Mouse (Mus musculus) cerebellum, adult 8-10 months (tissue): ENCODE data around the gene Cacna1i.

Source experiments
- DNase-seq: peaks from one replicate; pipeline ENCODE4 v3.0.0; 2022

Cacna1i gene

GRCm38 (mm10) chr15:80335196-80335595 is 48.2 kb downstream of the Cacna1i start:
- no peak for DNase-seq

- no peak for DNase-seq
These were observed 53.3 kb downstream of the Cacna1i start for GRCm38 (mm10) chr15:80340348-80340747.

GRCm38 (mm10) chr15:80342394-80342793 is 55.4 kb downstream of the Cacna1i start:
- DNase-seq, result no peak

- peak; percentile 97 for DNase-seq
These were observed 56.0 kb downstream of the Cacna1i start for GRCm38 (mm10) chr15:80343031-80343430.

GRCm38 (mm10) chr15:80343731-80344130 is 56.7 kb downstream of the Cacna1i start:
- no peak for DNase-seq

- DNase-seq, result no peak
These were observed 59.5 kb downstream of the Cacna1i start for GRCm38 (mm10) chr15:80346510-80346909.

- no peak for DNase-seq
These were observed 63.4 kb downstream of the Cacna1i start for GRCm38 (mm10) chr15:80350431-80350830.

GRCm38 (mm10) chr15:80358798-80359197 is 71.8 kb downstream of the Cacna1i start:
- DNase-seq, result peak; percentile 71

GRCm38 (mm10) chr15:80361780-80362508 is 74.9 kb downstream of the Cacna1i start:
- no peak for DNase-seq

GRCm38 (mm10) chr15:80362509-80363172 is 75.6 kb downstream of the Cacna1i start:
- peak; percentile 70 for DNase-seq

GRCm38 (mm10) chr15:80363821-80364715 is 77.0 kb downstream of the Cacna1i start:
- DNase-seq, result no peak

GRCm38 (mm10) chr15:80366899-80367298 is 79.9 kb downstream of the Cacna1i start:
- DNase-seq, result no peak

GRCm38 (mm10) chr15:80373219-80373964 is 86.4 kb downstream of the Cacna1i start:
- no peak for DNase-seq

- DNase-seq, result no peak
These were observed 87.8 kb downstream of the Cacna1i start for GRCm38 (mm10) chr15:80374854-80375253.

- no peak for DNase-seq
These were observed 100.1 kb downstream of the Cacna1i start for GRCm38 (mm10) chr15:80387185-80387584.

- no peak for DNase-seq
These were observed 104.8 kb downstream of the Cacna1i start for GRCm38 (mm10) chr15:80391791-80392190.

- no peak for DNase-seq
These were observed 108.0 kb downstream of the Cacna1i start for GRCm38 (mm10) chr15:80395035-80395434.

- DNase-seq, result peak; percentile 32
These were observed 112.4 kb downstream of the Cacna1i start for GRCm38 (mm10) chr15:80399451-80399850.

GRCm38 (mm10) chr15:80401387-80401898 is 114.4 kb downstream of the Cacna1i start:
- no peak for DNase-seq

GRCm38 (mm10) chr15:80401980-80402379 is 114.9 kb downstream of the Cacna1i start:
- DNase-seq, result no peak

- DNase-seq, result no peak
These were observed 120.8 kb downstream of the Cacna1i start for GRCm38 (mm10) chr15:80407873-80408272.

GRCm38 (mm10) chr15:80410661-80411060 is 123.6 kb downstream of the Cacna1i start:
- DNase-seq, result no peak
